Mouse (Mus musculus): ENCODE data around the gene H2-K1. TPM values are rescaled to one million over a fixed set of nuclear protein-coding genes. Genes with fewer than 3 reads are reported as not detected.

The H2-K1 gene
- 2,712 to 3,144 TPM (median 2,852 TPM) in 4 replicates for total RNA-seq (2023)

DNA sequence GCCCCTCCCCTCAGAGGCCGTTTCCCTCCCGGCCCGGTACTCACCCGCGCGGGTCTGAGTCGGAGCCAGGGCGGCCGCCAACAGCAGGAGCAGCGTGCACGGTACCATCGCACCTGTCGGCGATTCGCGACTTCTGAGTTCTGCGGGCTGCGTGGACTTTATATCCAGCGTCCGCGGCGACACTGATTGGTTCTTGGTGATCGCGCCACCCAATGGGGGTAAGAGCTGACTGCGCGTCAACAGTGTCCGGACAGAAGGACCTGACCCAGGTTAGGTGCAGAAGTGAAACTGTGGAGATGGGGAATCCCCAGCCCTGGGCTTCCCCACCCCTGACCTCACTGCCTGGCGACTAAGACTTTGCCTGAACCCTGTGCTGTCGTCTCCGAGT, at the start of gene H2-K1:
TSS of gene H2-K1 (minus strand) at position 198 of the 388 bp plus-strand sequence.

DNA sequence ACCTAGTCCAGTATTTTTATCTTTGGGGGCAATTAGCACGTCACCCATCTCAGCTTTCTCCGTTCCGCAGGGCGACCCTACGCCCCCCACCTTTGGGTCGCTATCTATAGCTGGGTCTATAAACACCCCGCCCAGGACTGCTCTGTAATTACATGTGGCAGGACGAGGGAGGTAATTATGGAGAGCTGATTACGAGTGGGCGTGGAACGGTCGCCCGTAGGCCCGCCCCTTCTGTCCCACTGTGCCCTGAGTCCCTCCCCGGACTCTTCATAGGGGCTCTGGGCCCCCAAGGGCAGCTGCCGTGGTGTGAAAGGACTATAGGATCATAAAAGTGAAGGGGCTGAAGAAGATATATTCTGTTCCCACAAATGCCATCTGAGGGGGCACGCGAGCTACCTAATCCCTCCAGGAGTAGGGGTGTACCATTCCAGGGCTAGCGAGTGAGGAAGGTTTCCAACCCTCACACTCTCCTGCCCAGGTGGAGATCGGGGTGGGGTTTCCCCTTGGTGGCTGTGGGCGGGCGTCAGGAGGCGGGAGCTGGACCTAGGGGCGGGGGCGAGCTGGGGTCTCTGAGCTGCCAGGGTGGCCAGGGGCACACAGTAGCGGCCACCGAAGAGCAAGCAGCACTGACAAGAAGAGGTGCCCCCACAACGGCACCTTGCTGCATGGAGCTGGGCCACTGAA, 38.9 kb upstream of the H2-K1 start, which contains the start of gene Col11a2:
TSS of gene Col11a2 (plus strand) at position 560 of the 684 bp plus-strand sequence.

DNA sequence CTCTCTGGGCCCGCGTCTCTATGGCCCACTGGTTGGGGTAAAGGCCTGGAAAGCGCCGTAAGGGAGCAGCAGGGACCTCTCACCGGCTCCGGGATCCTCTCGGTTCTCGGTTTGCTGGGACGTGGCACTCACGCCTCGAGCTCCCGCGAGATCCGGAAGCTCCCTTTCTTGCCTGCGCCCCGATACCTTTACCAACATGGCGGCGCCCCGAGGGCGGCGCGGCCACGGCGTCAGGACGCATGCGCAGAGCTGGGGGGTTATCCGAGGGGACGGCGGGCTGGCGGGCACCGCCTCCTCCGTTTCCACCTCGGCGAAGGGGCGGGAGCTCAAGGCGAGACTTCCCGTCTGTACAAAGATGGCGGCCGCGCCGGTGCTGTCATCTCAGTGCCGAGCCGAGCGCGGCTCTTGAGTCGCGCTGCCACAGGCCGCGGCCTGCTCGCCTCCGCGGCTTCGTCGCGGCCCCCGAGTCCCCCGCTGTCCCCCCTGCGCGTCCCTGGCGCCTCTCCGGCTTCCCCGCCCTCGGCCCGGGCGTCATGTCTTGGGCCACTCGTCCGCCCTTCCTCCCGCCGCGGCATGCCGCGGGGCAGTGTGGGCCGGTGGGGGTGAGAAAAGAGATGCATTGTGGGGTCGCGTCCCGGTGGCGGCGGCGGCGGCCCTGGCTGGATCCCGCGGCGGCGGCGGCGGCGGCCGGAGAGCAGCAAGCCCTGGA, 31.5 kb upstream of the H2-K1 start, which contains the start of the genes Slc39a7 and Rxrb:
TSS of gene Slc39a7 (minus strand) at position 218 of the 709 bp plus-strand sequence.
TSS of gene Rxrb (plus strand) at position 348 of the 709 bp plus-strand sequence.

DNA sequence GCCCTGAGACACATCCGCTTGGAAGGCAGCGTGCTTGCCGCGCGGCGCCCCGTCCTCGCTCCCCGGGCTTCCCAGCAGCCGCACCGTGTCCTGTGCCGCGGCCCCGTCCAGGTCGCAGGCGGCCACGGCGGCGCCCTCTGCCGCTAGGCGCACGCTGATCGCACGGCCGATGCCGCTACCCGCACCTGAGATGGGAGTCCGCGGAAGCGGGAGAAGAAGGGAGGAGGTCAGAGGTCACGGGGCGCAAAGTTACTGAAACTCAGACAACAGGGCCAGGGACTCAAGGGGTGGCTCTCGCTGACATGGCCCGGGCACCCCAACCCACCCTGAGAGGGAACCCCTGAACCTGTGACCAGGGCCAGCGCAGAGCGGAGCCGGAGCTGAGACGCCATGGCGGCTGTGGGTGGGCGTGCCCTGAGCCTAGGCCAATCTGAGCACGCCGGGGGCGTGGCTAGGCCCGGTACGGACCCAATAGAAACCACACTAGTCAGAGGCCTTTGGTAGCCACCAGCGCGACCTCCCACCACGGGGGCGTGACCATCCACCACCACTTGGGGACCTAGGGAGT, 27.6 kb upstream of the H2-K1 start, which contains the start of gene H2-Ke6:
TSS of gene H2-Ke6 (minus strand) at position 405 of the 568 bp plus-strand sequence.

DNA sequence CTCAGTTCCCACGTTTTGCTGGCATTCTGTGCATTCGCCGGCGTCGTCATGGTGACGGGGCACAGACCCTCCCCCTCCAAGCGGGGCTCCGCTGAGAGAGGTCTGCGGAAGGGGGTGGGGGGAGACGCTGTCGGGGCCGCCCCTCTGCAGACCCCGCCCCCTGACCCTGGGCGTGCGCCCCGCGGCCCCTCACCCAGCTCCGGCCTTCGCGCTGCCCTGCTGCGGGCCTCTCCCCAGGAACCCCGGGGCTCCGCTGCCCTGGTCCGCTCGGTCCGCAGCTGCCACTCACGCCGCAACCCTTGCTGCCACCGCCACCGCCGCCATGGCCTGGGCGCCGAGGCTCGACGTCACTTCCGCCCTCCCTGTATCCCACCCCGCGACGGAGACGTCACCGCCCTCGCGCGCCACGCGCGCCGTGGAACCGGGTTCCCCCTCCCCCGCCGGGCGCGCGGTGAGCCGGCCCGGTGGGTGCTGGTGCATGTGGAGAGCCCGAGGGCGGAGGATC, 24.2 kb upstream of the H2-K1 start, which contains the start of gene Ring1:
TSS of gene Ring1 (minus strand) at position 364 of the 505 bp plus-strand sequence.

DNA sequence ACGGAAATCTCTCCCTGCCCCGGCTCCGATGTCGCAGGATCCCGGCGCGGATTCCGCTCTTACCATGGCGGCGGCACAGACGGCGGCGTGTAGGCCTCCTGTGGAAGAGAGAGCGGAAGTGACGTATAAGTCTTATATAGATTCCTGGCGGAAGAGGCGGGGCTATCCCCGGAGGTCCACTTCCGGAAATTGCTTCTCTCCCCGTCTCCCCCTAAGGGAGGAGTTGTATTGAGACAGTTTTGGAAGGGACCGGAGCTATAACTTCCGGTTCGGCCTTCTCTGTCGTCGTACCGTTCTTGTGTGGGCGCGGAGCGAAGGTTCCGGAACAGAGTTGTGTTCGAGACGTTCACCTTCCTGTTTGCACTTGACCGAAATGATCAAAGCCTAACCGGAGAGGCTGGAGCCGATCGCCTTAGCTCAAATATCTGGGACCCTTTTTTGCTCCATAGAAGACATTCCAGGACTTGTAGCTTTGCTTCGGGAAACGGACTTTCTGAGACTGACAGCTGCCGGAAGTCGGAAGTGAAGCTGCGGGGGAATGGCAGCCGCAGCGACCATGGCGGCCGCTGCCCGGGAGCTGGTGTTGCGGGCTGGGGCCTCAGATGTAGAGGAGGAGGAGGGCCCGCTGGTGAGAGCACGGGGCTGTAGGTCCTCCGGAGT, 44.5 kb downstream of the H2-K1 start, which contains the start of the genes Vps52 and Rps18:
TSS of gene Vps52 (plus strand) at position 258 of the 660 bp plus-strand sequence.
TSS of gene Rps18 (minus strand) at position 447 of the 660 bp plus-strand sequence.

DNA sequence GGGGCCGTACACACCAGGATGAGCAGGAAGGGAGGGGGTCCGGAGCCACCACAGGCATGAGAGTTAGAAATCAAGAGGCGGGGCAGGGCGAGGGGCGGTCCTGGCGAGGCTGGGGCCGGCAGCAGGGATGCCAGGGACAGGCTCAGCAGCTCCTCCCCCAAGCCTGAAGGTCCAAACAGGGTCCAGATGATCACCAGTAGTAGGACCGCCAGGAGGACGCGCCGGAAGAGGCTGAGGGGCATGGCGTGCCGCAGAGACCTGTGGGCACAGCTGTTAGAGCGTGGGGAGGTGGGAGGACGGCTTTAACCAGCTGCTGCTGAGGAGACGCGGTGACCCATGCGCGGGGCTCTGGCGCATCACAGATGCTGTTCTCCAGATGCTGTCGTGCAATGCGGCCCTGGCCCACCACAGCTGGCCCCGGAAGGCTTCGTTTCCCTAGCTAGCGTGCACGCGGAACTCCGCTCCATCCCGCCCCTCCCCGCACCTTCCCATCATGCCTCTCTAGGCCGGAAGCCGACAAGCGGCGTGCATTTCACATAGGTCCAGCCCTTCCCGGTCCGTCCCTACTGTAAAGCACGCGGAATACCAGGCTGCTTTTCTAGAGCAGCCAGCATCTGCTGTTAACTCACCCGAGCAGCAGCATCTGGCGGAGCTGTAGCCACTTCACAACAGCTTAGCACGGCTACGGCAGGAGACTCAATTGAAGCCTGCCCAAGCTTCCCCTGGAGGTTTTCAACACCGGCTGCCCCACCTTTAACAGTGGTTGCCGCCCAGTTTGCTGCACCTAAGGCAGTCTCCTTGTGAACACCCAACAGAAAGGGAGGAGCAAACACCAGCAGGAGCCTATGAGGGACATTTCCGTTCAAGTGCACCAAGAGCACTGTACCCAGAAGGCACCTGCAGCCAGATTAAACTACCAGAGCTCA, 48.9 kb downstream of the H2-K1 start, which contains the start of gene B3galt4:
TSS of gene B3galt4 (minus strand) at position 468 of the 926 bp plus-strand sequence.

Other genes with a start within 250 kb of the H2-K1 start
- gene Rab11b, start 239.8 kb downstream of the H2-K1 start, total RNA-seq (2023), result 193 to 221 TPM (median 217 TPM) in 4 replicates
- gene Angptl4, start 218.5 kb downstream of the H2-K1 start, total RNA-seq (2023), result 0.42 to 0.43 TPM in 2 of 4 replicates, not detected in the others
- gene Kank3, start 189.8 kb downstream of the H2-K1 start, total RNA-seq (2023), result 1.8 to 3.6 TPM (median 2.5 TPM) in 4 replicates
- gene Rps28, start 175.8 kb downstream of the H2-K1 start, total RNA-seq (2023), result 3,326 to 3,462 TPM (median 3,401 TPM) in 4 replicates
- gene Ndufa7, start 175.8 kb downstream of the H2-K1 start, total RNA-seq (2023), result 142 to 168 TPM (median 145 TPM) in 4 replicates
- 3.6 to 7.8 TPM (median 5.2 TPM) in 4 replicates for gene Cd320, start 157.3 kb downstream of the H2-K1 start, total RNA-seq (2023)
- not detected in 4 replicates for gene Gm7029, start 126.5 kb downstream of the H2-K1 start, total RNA-seq (2023)
- gene Kifc1, start 109.7 kb downstream of the H2-K1 start, total RNA-seq (2023), result 2.4 to 6.4 TPM (median 2.6 TPM) in 4 replicates
- gene Platr17, start 95.2 kb downstream of the H2-K1 start, total RNA-seq (2023), result 0.75 to 0.94 TPM in 2 of 4 replicates, not detected in the others
- gene Daxx, start 90.9 kb downstream of the H2-K1 start, total RNA-seq (2023), result 43.7 to 52.6 TPM (median 49.3 TPM) in 4 replicates
- 431 to 449 TPM (median 436 TPM) in 4 replicates for gene Tapbp, start 84.4 kb downstream of the H2-K1 start, total RNA-seq (2023)
- 37.5 to 42.9 TPM (median 39.2 TPM) in 4 replicates for gene Zbtb22, start 84.4 kb downstream of the H2-K1 start, total RNA-seq (2023)
- 169 to 183 TPM (median 181 TPM) in 4 replicates for gene Rgl2, start 70.8 kb downstream of the H2-K1 start, total RNA-seq (2023)
- 55.2 to 64.5 TPM (median 58.4 TPM) in 4 replicates for gene Pfdn6, start 60.0 kb downstream of the H2-K1 start, total RNA-seq (2023)
- gene Wdr46, start 59.7 kb downstream of the H2-K1 start, total RNA-seq (2023), result 37.1 to 42.6 TPM (median 40.1 TPM) in 4 replicates
- gene B3galt4, start 48.9 kb downstream of the H2-K1 start, total RNA-seq (2023), result 3.9 to 6.1 TPM (median 5.8 TPM) in 4 replicates
- gene Vps52, start 44.5 kb downstream of the H2-K1 start, total RNA-seq (2023), result 86.2 to 102 TPM (median 93.0 TPM) in 4 replicates
- 1,434 to 1,528 TPM (median 1,474 TPM) in 4 replicates for gene Rps18, start 44.3 kb downstream of the H2-K1 start, total RNA-seq (2023)
- gene Ring1, start 24.3 kb upstream of the H2-K1 start, total RNA-seq (2023), result 31.0 to 45.2 TPM (median 32.4 TPM) in 4 replicates
- 122 to 144 TPM (median 136 TPM) in 4 replicates for gene H2-Ke6, start 27.7 kb upstream of the H2-K1 start, total RNA-seq (2023)
- 63.8 to 91.4 TPM (median 78.7 TPM) in 4 replicates for gene Slc39a7, start 31.3 kb upstream of the H2-K1 start, total RNA-seq (2023)
- gene Rxrb, start 31.5 kb upstream of the H2-K1 start, total RNA-seq (2023), result 106 to 119 TPM (median 119 TPM) in 4 replicates
- gene Col11a2, start 39.1 kb upstream of the H2-K1 start, total RNA-seq (2023), result 4.3 to 8.8 TPM (median 5.6 TPM) in 4 replicates
- 232 to 249 TPM (median 239 TPM) in 4 replicates for gene H2-Oa, start 92.0 kb upstream of the H2-K1 start, total RNA-seq (2023)
- 659 to 693 TPM (median 673 TPM) in 4 replicates for gene H2-DMa, start 119.2 kb upstream of the H2-K1 start, total RNA-seq (2023)
- gene Brd2, start 122.3 kb upstream of the H2-K1 start, total RNA-seq (2023), result 421 to 508 TPM (median 482 TPM) in 4 replicates
- 1,557 to 1,593 TPM (median 1,583 TPM) in 4 replicates for gene H2-DMb2, start 143.0 kb upstream of the H2-K1 start, total RNA-seq (2023)
- gene H2-DMb1, start 152.7 kb upstream of the H2-K1 start, total RNA-seq (2023), result 718 to 852 TPM (median 762 TPM) in 4 replicates
- 128 to 142 TPM (median 134 TPM) in 4 replicates for gene Tap1, start 187.2 kb upstream of the H2-K1 start, total RNA-seq (2023)
- 94.7 to 115 TPM (median 111 TPM) in 4 replicates for gene Psmb9, start 187.4 kb upstream of the H2-K1 start, total RNA-seq (2023)
- gene Psmb8, start 197.4 kb upstream of the H2-K1 start, total RNA-seq (2023), result 201 to 222 TPM (median 208 TPM) in 4 replicates
- 108 to 140 TPM (median 126 TPM) in 4 replicates for gene Tap2, start 203.2 kb upstream of the H2-K1 start, total RNA-seq (2023)
- 973 to 1,048 TPM (median 1,003 TPM) in 4 replicates for gene H2-Ob, start 238.6 kb upstream of the H2-K1 start, total RNA-seq (2023)

All from B cell, adult 62 days (primary cell).